Mouse (Mus musculus): ENCODE results near the gene Eci1.
"Not testable (repeated sequence)": the region's sequence is repeated elsewhere in the genome, so short reads cannot be mapped to it uniquely, and the experiment has no call there.

Gene Eci1

DNA sequence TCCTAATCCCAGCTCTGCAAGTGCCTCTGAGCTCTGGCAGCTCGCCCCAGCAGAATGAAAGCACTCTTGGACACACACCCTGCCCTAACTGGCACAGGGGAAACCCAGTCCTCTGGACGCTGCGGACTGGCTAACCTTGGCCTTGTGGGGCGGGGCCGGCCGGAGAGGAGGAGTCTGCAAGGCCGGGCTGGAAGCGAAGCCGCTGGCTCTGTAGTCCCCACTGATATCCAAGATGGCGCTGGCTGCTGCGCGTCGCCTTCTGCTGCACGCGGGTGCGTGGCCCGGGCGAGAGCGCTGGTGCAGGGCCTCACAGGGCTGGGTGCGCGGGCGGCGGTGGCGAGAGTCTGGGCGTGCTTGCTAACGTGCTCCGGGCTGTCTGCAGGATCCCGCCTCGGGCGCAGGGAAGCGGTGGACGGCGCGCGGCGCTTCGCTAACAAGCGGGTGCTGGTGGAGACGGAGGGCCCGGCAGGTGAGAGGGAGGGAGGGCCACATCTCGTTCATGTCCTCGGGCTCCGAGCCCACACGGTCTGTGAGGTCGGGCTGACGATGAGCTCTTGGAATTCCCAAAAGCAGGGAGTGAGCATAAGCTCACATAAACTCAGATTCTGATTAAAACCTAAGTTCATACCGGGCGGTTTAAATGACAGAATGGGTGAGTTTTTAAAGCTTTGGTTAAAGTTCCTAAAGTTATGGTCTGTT is at the start of gene Eci1:
Gene Eci1, plus strand, starts transcription at position 171 of the 699 bp plus-strand sequence.
- peak; percentile 69 for DNase-seq

DNA sequence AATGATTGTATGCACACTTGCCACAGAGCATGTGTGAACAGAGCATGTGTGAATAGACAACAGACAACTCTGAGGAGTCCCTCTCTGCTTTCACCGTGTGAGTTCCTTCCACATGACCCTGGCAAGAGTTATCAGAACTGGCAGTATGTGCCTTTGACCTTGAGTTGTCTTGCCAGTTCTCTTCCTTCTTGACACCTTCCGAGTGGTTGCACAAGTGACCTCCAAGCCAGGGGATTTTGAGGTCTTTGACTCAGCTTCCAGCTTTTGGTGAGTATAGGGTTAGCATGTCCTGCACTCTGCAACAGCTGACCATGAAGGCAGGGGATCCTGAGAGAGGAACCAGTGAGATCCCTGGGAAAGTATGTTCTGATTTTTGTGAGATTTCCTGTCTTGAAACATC is 47.9 kb upstream of the Eci1 start:
- no peak for DNase-seq

DNA sequence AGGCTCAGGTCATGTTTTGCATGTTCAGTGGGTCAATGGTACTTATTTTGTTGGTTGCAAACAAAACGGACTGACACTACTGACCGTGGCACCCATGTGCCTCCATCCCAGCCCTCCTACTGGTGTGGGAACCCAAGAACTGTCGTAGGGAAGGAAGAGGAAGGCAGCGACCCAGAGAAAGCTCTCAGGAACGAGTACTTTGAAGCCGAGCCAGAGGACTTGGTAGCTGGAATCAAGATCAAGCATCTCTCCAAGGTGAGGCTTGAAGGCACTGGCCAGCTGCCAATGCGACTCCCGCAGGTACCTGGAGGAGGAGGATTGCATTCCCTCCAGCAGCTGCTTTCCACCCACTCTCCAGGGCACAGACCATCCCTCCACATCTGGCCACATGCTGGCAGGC is 42.7 kb upstream of the Eci1 start:
- DNase-seq: no peak

DNA sequence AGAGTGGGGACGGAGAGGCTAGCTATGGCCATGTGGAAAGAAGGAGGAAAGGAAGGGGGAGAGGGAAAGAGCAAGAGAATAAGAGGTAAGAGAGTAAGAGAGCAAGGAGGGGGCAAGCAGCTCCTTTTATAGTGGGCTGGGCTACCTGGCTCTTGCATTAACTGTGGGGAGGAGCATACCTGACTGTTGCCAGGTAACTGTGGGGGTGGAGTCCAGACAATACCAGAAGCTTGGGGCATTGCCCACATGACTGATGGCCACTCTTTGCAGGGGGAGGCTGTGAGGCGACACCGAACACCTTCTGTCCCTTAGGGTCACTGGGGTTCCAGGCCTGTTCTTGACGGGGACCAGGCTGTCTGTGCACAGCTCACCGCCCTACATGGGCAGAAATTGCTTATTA is 37.7 kb upstream of the Eci1 start:
- no peak for DNase-seq

DNA sequence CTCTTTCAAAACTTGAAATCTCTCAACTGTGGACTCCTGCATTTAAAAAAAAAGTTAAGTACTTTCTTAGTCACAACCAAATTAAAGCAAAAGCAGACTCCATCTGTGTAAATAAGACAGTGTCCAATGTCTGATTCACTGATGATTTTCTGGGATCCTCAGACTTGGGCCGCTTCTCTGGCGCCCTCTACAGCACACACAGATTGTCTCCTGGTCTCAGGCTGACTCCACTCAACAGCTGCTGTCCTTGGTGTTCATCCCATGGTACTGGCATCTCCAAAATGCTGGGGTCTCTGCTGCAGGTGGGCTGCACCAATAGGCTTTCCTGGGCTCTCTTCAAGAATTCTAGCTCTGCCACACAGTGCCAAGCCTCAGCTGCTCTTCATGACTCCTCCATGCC is 36.6 kb upstream of the Eci1 start:
- DNase-seq: peak; percentile 44

DNA sequence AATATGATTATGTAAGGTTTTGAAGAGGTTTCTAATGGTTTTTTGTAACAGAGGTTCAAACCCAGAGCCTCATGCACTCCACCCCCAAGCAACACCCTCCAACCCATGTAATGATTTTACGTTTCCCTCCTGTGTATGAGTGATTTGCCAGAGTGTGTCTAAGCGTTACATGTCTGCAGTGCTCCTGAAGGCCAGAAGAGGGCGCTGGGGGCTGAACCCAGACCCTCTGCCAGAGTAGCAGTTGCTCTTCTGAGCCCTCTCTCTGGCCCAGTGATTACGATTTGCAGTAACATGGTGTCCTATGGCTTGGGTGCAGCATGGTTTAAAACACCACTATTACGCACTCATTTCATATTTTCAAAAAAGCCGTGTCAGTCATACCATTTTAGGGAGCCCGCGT is 35.3 kb upstream of the Eci1 start:
- peak; percentile 27 for DNase-seq

DNA sequence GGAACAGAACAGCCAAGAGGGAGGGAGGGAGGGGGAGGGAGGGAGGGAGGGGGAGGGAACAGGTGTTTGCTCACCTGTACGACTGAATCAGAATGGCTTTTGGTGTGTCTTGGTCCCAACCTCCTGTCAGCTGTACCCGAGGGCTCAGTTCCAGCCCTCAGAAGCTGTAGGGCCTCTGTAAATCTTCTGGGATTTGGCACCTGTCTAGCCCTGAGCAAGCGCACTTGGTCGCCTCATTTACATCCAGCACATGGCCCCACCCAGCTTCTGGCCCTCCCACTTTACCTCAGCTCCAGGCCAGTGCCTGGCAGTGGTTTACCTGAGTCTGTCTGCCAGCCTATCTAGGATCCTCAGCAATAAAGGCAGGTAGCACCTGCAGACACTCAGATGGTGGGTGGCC is 32.9 kb upstream of the Eci1 start:
- DNase-seq: no peak

DNA sequence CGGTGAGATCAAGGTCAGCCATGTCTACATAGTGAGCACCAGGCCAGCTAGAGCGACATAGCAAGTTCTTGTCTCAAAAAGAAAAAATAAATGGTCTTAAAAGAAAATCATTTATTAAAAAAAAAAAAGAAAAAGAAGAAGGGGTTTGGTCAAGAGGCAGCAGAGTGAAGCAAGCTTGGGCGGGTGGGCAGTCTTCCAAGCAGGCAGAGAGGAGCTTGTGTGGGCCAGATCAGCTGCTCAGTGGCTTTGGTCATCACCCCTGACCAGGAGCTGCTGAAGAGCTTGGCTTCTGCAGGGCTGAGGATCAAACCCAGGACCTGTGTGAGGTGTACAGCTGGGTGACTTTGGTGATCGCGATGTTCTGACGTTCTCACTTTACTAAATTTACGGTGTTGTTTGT is 32.0 kb upstream of the Eci1 start:
- no peak for DNase-seq

DNA sequence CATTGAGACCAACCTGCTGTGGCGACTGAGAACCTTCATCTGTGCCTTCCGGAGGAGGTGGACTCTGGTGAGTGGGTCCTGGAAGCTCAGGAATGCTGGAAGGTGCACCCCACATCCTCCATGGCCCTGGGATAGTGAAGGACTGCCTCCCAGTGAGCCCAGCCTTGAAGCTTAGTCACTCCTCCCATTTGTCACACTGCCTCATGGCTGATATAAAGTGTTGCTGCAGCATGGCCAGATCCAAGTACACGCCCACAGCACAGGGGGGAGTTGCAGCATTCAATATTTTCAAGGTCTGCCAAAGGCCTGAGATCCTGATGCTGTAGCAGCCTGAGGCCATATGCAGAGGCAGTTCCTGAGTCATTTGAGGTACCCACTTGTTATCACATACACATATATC is 24.1 kb upstream of the Eci1 start:
- no peak for DNase-seq

DNA sequence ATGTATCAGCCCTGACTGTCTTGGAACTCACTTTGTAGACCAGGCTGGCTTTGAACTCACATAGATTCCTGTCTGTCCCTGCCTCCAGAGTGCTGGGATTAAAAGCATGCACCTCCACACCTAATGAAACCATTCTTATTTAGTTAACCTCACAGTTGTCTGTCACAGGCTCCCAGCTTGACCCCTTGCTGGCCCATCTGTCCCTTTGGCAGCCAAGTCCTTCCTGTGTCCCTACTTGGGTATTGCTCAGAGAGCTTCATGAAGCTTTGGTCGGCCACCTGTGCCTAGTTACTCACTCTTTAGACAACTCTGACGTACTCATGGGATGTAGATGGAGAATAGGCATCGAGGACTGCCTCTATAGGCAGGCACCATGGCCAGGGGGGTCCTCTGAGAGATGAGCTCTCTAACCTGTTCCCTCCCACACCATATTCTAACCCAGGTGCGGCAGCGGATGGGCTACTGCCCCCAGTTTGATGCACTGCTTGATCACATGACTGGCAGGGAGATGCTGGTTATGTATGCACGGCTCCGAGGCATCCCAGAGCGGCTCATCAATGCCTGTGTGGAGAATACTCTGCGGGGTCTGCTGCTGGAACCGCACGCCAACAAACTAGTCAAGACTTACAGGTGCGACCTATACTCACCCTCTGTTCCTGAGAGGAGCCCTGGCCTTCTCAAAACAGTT is 19.2 kb upstream of the Eci1 start:
- no peak for DNase-seq

DNA sequence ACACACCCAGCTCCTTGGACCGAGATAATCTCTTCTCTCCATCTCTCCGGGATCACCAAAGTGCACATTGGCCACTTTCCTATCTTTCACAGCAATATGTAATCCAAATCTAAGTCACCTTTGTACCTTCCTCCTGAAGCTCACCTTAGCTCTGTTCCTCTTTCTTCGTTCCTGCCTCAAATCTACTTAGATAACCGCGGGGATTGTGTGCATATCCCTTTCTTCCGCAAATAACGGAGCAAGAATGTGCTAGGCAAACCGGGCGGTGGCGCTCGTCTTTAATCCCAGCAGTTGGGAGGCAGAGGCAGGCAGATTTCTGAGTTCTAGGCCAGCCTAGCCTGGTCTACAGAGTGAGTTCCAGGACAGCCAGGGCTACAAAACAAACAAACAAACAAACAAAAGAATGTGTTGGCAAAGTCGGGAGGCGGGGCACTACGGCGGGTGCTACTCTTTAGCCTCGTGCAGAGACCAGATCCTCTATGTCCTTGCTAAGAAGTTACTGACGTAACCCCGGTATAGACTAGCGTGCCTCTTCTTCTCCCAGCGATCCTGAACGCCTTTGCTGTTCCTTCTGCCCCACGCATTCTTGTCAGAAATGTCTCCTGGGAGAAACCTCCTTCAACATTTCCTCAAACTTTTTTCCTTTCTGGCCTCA is 12.8 kb upstream of the Eci1 start:
- DNase-seq: peak; percentile 56

DNA sequence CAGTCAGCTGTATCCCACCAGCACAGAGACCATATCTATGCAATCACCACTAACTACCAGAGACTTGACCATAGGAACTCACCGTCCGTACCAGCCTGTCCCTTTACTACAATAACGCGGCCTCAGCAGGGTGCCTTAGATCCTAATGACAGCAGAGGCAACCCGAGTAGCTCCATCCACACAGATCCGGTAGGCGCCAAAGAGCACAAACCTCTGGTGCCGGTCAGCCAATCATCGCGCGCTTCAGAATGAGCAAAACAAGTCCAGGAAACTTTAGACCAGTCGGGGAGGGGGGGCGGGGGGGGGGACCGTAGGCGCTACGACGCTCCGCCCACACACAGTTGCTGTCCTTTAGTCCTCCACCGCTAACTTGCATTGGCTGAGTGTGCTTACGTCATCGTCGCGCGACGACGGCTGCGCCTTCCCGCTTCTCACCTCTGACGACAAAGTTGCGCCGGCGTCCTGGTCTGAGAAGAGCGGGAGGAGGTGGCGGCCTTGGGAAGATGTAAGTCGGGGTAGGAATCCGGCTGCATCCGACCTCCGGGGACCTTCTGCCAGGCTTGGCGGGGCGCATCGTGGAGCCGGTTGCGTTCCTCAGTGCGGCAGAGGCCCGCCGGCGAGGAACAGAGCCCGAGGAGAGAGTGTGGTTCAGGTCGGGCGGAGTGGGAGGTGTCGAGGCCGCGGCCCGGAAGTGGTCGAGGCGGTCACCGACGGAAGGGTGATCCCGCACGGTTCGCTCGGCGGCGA is 12.0 kb upstream of the Eci1 start, which contains the start of gene Rnps1:
Gene Rnps1, plus strand, starts transcription at position 336 of the 747 bp plus-strand sequence.
- DNase-seq: peak; percentile 88

DNA sequence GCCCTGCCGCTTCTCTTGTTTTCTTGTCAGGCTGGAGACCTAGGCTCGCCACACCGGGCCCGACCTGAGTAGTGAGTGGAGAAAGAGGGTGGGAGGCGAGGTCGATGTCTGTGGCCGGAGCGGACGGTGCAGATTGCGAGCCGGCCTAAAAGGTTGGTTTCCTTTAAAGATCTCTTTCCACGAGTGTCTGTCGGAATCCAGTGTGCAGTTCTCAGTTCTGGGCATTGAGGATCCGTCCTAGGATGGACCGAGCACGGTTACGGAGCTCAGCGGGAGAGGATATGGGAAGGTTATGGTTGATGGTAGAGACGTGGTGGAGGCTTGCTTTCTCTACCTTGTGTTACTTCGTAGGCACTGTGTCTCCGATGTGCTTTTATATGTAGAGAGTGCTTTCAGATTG is 11.4 kb upstream of the Eci1 start:
- DNase-seq: no peak

DNA sequence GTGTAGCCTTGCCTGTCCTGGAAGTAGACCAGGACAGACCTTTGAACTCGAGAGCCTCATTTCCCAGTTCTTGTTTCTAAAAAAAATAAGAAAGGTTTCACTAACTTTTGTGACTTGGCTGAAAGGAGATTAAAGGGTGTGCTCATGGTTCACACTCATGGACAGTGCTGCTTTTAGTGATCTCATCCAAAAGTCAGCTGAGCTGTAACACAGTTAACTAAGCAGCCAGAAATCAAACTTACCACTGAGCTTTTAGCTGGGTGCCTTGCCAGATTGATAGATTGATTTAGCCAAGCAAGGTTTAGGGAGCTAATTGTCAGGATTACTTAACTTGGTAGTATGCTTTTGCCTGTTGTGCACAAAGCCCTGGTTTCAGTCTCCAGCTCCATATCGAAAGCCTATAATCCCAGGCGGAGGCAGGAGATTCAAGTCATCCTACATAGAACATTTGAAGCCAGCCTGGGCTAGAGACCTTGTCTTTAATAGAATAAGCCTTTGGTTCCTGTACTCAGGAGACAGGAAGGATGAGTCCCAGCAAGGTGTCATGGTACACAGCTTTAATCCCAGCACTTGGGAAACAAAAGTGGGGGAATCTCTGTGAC is 10.3 kb upstream of the Eci1 start:
- no peak for DNase-seq

DNA sequence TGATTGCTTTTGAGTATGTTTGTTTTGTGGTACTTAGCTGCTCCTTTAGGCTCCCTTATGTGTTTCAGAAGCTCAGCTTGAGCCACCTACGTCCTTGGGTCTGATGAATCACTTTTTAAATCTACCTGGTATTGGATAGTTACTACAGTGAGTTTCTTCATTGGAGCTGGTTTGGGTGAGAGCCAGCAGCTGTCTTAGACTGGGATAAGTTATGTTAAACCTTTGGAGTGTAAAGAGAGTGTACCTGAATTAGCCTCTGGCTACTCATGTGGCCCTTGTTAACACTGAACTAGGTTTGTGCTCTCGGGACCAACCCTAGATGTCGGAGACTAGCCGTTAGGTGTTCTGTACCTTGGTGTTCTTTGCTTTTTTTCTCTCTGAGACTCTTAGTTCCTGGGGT is 3.3 kb upstream of the Eci1 start:
- no peak for DNase-seq

DNA sequence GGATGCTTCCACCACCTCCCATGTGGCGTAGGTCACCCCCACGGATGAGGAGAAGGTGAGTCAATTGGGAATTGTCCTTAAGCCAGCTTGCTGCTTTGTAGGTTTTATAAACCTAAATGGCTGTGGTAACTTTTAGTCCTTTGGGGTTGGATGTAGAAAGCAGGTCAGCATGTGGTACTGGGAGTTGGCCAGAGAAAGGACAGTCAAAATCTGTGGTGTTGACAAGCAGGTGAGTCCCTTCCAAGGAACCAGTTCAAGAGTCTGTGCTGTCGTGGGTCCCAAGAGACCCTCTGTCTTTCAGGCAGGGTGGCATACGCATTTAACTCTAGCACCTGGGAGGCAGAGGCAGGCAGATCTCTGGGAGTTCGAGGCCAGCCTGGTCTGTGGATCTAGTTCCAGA is 2.0 kb upstream of the Eci1 start:
- DNase-seq: no peak

DNA sequence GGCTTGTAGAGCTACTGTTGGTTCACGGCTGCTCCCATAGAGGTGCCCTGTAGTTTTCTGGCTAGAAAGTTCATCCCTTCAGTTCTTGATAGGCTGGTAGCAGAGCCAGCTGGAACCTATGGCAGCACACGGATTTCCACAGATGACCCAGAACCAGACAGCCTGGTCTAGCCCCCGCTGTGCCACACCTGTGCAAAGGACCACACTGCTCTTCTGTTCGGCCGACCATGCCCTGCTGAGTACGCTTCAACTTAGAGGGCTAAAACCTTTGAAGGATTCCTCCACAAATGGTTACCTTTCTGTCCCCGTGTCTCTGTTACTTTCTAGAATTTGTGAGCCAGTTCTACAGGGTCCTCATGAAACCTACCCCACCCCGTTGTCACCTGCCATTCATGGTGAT is 1.1 kb upstream of the Eci1 start:
- DNase-seq: not testable (repeated sequence)

DNA sequence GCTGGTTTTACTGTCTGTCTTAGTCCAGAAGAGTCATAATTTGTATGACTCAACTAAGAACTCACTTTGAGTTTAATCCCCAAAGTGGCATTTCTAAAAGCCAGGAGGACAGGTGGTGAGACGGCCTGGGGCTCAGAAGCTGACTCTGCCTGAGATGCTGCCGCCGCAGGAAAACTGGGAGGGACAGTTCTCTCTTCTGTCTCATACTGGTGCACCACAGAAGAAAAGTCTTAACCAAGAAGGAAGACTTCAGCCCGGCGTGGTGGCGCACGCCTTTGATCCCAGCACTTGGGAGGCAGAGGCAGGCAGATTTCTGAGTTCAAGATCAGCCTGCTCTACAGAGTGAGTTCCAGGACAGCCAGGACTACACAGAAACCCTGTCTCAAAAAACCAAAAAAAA is 536 bp upstream of the Eci1 start:
- DNase-seq: no peak

DNA sequence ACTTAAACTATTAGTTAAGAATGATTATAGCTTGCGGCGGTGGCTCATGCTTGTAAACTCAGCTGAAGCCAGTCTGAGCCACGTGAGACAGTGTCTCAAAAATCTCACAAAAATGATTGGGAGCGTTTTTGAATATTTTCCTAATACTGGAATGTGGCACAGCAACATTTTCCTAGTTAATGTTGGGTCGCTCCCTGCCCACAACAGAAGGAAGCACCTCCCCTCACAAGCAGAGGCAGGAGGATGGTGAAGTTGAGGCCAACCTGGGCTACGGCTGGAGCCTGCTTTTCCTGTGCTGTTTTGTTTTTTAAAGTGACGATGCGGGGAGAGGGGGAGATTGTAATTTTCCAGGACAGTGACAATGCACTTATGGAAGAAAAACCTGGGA is 723 bp downstream of the Eci1 start:
- DNase-seq: no peak

DNA sequence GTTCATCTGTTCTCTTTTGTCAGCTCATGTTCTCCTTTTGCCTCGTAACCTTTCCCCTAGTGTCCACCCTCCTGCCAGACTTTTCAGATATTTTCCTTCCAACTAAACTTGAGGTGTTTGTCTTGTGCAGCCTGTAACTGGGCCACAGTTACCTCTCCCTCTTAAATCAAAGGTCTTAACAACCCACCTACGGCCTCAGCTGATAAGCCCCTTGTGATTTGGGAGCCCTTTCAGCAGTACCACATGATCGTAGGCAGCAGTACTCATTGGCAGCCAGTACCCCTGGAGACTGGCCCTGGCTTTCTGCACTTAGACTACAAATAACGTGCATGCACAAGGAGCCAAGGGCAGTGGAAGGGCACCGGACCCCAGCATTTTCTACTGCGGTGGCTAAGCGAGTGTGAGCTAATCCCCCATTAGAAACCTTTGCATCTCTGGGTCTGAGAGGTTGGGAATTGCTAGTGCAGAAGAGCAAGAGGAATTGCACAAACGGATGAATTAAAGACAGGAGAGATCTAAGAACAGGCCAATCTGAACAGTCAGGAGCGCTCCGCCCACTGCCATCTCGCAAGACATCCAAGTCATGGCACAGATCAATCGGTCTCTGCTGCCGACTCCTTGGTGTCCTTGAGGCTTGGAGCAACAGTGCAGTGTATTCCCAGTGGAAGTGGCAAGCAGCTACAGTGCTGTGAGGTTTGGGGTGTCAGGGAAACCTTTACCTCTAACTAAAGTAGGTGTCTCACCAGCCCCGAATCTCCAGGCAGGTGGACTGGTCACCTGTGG is 3.0 kb downstream of the Eci1 start:
- no peak for DNase-seq

DNA sequence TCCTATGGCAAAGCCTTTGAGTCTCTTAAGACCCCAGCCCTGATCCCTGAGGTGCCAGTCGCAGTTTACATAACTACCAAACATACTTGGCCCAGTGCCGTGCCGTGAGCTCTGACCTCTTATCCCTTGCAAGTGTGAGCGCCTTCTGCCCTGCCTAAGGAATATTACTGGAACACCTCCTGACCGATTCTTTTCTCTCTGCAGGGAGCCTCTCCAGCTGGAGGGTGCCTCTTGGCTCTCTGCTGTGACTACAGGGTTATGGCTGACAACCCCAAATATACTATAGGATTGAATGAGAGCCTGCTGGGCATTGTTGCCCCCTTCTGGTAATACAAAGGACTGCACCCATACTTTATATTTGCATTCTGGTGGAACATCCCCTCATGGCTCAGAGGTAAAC is 10.6 kb downstream of the Eci1 start:
- DNase-seq: peak; percentile 39

DNA sequence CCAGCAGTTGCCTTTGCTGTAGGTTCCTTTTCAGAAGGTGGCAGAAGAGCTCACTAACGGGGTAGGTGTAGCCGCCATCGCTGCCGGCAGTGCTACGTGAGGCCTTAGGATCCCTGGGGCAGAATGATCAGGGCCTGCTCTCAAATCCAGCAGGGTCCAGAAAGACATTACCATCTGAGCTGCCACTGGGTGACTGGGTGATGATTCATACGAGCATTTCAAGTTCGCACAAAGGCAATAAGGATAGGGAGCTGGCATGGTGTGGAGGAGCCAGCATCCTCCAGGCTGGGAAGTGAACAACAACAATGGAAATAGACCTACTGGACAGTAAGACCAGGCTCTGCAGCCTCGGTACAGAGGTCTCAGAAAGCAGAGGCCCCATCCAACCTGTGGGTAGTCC is 13.9 kb downstream of the Eci1 start:
- DNase-seq: no peak

Measured in thymus, postnatal 25 days (tissue).